16 mouse cellular contexts compared by ENCODE assay signal in genomic region chr1:91618527-91619135, GRCm38 (mm10).
DNase-seq lines count a peak whose midpoint lies in the region; ATAC-seq lines count a peak whose summit lies in the region.
"Had no signal": no experiment of that assay in that cellular context is flagged by ENCODE, and none has a peak within 500 bp of the region (broad histone marks: within the 10 kb centered on the region; RNA-seq: fewer than 3 reads in every experiment).

No protein-coding gene starts in this region.

- no peak overlapping the region for H3K9ac ChIP-seq in kidney, embryonic 16.5 days (replicated peaks; ENCODE audit: low read length)
- no peak overlapping the region for H3K9ac ChIP-seq in lung, embryonic 15.5 days
- H3K9ac ChIP-seq: embryonic facial prominence, embryonic 13.5 days; forebrain, embryonic 13.5 days; heart, embryonic 15.5 days had no signal

- no peak overlapping the region for H3K4me3 ChIP-seq in kidney, embryonic 16.5 days (ENCODE audit: low read length)
- H3K4me3 ChIP-seq in lung, embryonic 15.5 days: no peak overlapping the region
- H3K4me3 ChIP-seq: embryonic facial prominence, embryonic 13.5 days; forebrain, embryonic 13.5 days; heart, embryonic 15.5 days had no signal

- H3K36me3 ChIP-seq in kidney, embryonic 16.5 days (ENCODE audit: insufficient read depth, low read length): no peaks in the 10 kb centered on the region
- H3K36me3 ChIP-seq in lung, embryonic 15.5 days: no peaks in the 10 kb centered on the region
- H3K36me3 ChIP-seq: embryonic facial prominence, embryonic 13.5 days; heart, embryonic 15.5 days had no signal

- H3K4me1 ChIP-seq in kidney, embryonic 16.5 days (ENCODE audit: insufficient read depth, low read length): no peaks in the 10 kb centered on the region; the same call in 1 of the 2 replicates
- H3K4me1 ChIP-seq in lung, embryonic 15.5 days: peaks cover 3% of the 10 kb centered on the region; the same call in 1 of the 2 replicates
- H3K4me1 ChIP-seq: forebrain, embryonic 13.5 days had no signal

- no peak overlapping the region for H3K4me2 ChIP-seq in kidney, embryonic 16.5 days (replicated peaks; ENCODE audit: low read depth, low read length)
- no peak overlapping the region for H3K4me2 ChIP-seq in lung, embryonic 15.5 days
- H3K4me2 ChIP-seq: embryonic facial prominence, embryonic 13.5 days; forebrain, embryonic 13.5 days; heart, embryonic 15.5 days had no signal

- no peaks in the 10 kb centered on the region for H3K9me3 ChIP-seq in kidney, embryonic 16.5 days (ENCODE audit: low read length)
- no peaks in the 10 kb centered on the region for H3K9me3 ChIP-seq in lung, embryonic 15.5 days
- H3K9me3 ChIP-seq: embryonic facial prominence, embryonic 13.5 days; forebrain, embryonic 13.5 days; heart, embryonic 15.5 days had no signal

- ATAC-seq in kidney, embryonic 16.5 days (ENCODE audit: low FRiP score, low TSS enrichment): 0 out of 2 replicates have a peak, but pooled peaks have one; percentile 12
- peak; percentile 36; the same call in 1 of the 2 replicates for ATAC-seq in lung, embryonic 15.5 days (ENCODE audit: borderline replicate concordance, extremely low read depth, low FRiP score, low TSS enrichment)
- ATAC-seq: forebrain, embryonic 13.5 days; inflammation-experienced regulatory T-cells, adult 6 months had no signal

- H3K27ac ChIP-seq in kidney, embryonic 16.5 days (ENCODE audit: low read length): no peak overlapping the region
- H3K27ac ChIP-seq in lung, embryonic 15.5 days: no peak overlapping the region
- H3K27ac ChIP-seq: embryonic facial prominence, embryonic 13.5 days; forebrain, embryonic 13.5 days; heart, embryonic 15.5 days had no signal

- H3K27me3 ChIP-seq in kidney, embryonic 16.5 days (ENCODE audit: insufficient read depth, low read length): no peaks in the 10 kb centered on the region
- H3K27me3 ChIP-seq in lung, embryonic 15.5 days: no peaks in the 10 kb centered on the region
- H3K27me3 ChIP-seq: embryonic facial prominence, embryonic 13.5 days; forebrain, embryonic 13.5 days; heart, embryonic 15.5 days had no signal

- DNase-seq in adrenal gland, postnatal 10 days: peak; percentile 39
- DNase-seq in adrenal gland, adult 18-20 months (ENCODE audit: low spot score in 2 of 2): no peak
- DNase-seq in layer of hippocampus, postnatal 10 days (ENCODE audit: low spot score in 2 of 2): peak; percentile 47 to 49
- DNase-seq in layer of hippocampus, postnatal 14 days (ENCODE audit: low spot score in 2 of 2): no peak
- no peak for DNase-seq in layer of hippocampus, adult 9-10 months (ENCODE audit: low spot score)
- DNase-seq in right cerebral cortex, adult 2 months (ENCODE audit: low spot score in 2 of 2): no peak
- DNase-seq: cerebellum, adult 9-11 months; gastrocnemius, postnatal 14 days; midbrain, embryonic 14.5 days; thymus, adult 2 months had no signal

- 41% methylated on average over 14 of the region's 14 CpGs for WGBS in kidney, embryonic 16.5 days
- WGBS in lung, embryonic 15.5 days: 74% methylated on average over 14 of the region's 14 CpGs

Comparison
In these comparisons a context has a peak if more than half of its experiments do, and no peak if none do; other contexts are left out.
1. DNase-seq: peak in adrenal gland, postnatal 10 days (single experiment) and layer of hippocampus, postnatal 10 days (2 of 2); none in adrenal gland, adult 18-20 months (0 of 2), layer of hippocampus, postnatal 14 days (0 of 2), layer of hippocampus, adult 9-10 months (single experiment) and right cerebral cortex, adult 2 months (0 of 2).